Mouse (Mus musculus) cerebellum, postnatal 10 days (tissue): ENCODE measurements around the gene Usf3.

Experiments used
- DNase-seq, 2 experiments: peaks; one replicate each; pipeline ENCODE4 v3.0.0; 2021; ENCODE audit warnings: mixed read lengths in 2 of 2

The Usf3 gene

GRCm38 (mm10) chr16:44173966-44174530 lies 1.0 kb downstream of the Usf3 start:
- no peak for DNase-seq

GRCm38 (mm10) chr16:44175001-44175400 lies 2.0 kb downstream of the Usf3 start:
- DNase-seq, result no peak

DNA sequence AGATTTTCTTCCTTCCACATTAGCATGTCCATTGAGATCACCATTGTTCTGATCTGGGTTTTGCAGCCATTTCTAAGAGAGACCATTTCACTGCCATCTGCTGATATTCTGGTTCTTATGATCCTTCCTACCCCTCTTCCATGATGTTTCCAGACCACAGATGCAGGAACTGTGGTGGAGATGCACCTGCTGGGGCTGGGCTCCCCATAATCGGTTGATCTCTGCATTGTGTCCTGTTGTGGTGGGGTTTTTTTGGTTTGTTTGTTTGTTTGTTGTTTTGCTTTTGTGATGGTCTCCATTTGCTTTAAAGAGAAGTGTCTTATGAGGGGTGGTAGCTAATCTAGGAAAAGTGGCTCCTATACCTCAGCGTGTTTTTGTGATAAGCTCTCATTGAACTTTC lies 3.5 kb downstream of the Usf3 start:
- no peak for DNase-seq

DNA sequence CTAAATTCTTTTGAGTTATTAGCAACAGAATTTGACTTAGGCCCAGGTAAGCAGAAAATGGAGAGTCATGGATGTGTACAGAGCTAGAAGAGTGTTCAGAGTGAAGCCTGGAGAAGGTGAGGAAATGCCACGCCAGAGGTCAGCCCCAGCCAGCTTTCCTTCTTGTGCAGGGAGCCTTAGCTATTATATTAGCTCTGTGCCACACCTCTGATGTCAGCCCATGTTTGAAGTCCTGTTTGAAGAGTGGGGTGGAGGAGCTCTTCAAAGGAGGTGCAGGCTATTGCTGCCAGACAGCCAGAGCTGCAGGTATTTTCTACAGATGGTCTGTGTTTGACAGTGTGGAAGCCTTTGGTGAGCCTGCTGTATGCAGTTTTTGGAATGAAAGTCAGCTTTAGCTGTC lies 5.5 kb downstream of the Usf3 start:
- DNase-seq, result no peak

DNA sequence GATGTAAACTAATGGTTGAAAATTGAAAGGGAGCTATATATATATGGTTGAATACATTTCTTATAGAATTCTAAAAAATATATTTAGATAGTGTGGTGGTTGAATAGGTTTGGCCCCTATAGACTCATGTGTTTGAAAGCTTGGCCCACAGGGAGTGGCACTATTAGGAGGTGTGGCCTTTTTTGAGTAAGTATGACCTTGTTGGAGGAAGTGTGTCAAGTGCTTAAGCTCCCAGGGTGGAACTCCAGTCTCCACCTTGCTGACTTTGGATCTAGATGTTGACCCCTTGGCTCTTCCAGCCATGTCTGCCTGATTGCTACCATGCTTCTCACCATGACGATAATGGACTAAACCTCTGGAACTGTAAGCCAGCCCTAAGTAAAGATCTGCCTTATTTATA lies 9.6 kb downstream of the Usf3 start:
- DNase-seq, result no peak

- DNase-seq, result no peak
These were observed 11.7 kb downstream of the Usf3 start for GRCm38 (mm10) chr16:44184769-44185168.

DNA sequence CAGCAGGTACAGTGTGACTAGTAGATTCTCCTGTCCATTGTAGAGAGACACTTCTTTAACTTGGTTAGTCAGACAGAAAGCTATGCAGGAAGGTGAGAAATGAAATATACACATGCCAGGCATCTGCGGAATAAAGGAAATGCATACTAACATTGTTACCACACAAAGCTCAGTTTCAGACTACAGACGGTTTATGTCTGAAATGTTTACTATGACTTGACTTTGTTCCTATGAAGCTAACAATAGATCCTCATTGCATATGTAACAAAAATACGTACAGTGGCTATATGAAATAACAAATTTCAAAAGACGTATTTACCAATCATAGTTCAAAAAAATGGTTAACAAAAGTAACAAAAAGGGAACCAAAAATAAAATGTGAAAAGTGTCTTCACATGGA lies 14.1 kb downstream of the Usf3 start:
- DNase-seq, result no peak

DNA sequence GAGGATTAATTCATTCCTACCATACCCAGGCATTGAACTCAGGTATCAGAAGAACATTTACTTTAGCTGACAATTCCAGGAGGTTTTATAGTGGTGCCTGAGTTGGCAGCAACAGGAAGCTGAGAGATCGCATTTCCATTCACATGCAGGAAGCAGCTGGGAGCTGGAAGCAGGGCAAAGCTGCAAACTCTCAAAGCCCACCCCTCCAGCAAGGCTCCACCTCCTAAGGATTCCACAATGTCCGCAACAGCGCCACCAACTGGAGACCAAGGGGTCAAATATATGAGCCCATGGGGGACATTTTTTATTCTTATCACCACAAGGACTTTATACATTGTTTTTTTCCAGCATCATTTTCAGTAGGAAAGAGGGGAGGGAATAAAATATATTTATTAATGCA lies 15.7 kb downstream of the Usf3 start:
- no peak for DNase-seq

DNA sequence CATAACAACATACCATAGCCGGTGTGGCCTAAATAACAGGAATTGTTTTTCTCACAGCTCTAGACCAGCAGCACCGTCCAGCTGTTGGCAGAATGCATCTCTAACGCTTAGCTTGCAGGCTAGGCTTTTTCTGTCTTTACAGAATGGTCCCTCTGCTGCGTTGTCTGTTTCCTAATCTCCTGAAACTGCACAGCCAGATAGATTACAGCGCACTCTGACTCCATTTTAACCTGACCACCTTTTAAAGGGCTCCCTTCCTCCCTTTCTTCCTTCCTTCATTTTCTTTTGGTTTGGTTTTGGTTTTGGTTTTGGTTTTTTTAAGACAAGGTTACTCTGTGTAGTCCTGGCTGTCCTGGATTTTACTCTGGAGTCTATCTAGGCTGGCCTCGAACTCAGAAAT lies 17.0 kb downstream of the Usf3 start:
- no peak for DNase-seq

DNA sequence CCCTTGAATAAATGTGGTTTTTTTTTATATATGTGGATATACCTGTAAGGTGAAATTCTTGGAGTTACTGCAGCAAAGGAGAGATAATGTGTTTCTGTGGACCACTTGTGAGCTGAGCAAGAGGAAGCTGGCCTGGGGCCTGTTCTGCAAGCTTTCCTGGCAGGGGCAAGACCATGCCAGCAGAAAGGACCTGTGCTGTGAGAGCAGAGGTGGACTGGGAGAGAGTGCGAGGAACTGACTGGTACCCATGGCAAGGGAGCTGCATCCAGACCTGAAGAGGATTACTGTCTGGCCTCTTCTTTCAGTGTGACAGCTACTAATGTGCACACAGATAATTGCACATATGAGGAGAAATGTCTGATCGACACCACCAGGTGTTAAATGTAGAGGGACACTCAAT lies 17.9 kb downstream of the Usf3 start:
- peak; percentile 34 to 51 for DNase-seq

DNA sequence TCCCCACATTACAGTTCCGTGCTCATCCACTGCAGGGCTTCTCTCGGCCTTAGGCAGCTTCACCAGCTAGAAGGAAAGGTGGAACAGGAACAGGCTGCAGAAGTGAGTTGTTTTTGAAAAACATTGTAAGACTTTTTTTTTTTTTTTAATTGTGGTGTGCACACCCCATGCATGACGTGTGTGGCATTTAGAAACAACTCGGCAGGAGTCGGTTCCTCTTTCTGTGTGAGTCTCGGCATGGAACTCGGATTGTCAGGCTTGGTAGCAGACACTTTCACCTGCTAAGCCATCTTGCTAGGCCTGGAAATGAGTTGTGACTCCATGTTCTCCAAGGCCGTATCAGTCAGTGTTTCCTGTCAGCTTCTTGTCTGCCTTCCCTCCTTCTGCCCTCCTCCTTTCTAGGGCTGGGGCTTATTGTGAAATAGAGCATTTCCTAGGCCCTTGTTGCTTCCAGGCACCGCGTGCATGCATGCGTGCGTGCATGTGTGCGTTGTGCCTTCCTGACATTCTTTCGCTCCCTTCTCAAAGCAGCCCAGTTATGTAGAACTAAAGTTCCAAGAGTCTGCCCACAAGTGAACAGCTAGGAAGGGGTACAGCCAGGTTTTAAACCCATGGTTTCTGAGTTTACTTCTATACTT lies 26.1 kb downstream of the Usf3 start:
- DNase-seq, result no peak

DNA sequence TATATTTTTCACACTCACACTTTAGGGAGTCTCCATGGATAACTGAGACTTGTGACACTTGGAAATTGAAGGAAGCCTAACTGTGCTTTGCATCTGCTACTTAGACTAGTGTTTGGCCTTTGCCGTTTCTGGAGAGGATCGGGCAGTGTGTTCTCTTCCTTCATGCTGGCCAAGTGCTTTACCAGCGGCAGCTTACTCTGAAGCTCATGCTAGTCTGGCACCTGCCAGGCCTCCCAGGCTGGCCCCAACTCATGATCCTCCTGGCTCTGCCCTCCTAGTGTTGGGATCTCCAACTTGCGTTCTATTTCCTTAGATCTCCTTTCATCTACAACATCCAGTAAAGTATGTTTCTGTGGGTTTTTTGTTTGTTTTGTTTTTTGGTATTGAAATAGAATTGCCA lies 27.1 kb downstream of the Usf3 start:
- no peak for DNase-seq

DNA sequence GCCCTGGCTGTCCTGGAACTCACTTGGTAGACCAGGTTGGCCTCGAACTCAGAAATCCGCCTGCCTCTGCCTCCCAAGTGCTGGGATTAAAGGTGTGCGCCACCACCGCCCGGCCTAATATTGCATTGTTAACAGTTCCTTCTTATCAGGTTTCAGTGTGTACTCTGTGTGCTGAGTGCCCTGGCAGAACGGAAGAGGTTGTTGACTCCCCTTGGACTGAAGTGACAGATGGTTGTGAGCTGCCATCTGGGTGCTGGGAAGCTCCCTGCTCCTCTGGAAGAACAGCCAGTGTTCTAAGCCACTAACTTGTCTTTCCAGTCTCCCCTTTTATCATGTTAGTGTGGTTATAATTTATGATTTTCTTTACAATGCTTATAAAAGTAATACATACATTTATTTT lies 31.3 kb downstream of the Usf3 start:
- DNase-seq, result peak; percentile 57 to 70

GRCm38 (mm10) chr16:44205973-44206372 lies 32.9 kb downstream of the Usf3 start:
- DNase-seq, result no peak

GRCm38 (mm10) chr16:44210156-44211053 lies 37.4 kb downstream of the Usf3 start:
- DNase-seq, result no peak

GRCm38 (mm10) chr16:44211054-44211414 lies 38.0 kb downstream of the Usf3 start:
- DNase-seq, result no peak

GRCm38 (mm10) chr16:44212703-44213102 lies 39.7 kb downstream of the Usf3 start:
- DNase-seq, result no peak

DNA sequence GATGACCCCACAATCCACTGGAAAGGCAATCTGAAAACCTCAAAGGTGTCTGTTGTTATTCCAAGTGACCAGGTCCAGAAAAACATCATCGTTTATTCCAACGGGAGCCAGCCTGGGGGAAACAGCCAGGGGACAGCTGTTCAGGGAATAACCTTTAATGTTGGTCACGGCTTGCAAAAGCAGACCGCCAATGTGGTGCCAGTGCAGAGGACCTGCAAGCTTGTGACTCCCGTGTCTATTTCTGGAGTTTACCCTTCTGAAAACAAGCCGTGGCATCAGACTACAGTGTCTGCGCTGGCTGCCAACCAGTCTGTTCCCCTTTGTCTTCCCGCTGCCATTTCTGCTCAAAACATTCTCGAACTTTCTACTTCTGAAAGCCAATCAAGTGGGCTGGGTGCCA lies 42.5 kb downstream of the Usf3 start:
- DNase-seq, result no peak

DNA sequence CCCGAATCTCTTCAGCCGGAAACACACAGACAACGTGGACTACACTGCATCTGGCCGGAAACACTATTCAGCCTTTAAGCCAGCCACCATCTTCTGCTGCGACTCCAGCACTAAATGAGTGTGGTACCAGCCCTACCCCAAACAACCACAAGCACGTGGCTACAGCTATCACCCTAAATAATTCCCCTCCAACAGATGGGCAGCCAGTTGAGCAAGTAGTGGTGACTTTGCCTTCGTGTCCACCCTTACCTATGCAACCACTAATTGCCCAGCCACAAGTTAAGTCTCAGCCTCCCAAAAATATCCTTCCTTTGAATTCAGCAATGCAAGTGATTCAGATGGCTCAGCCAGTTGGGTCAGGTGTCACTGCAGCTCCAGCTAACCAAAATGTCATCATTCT lies 43.4 kb downstream of the Usf3 start:
- DNase-seq, result no peak

- no peak for DNase-seq
These were observed 48.4 kb downstream of the Usf3 start for GRCm38 (mm10) chr16:44221463-44221862.

DNA sequence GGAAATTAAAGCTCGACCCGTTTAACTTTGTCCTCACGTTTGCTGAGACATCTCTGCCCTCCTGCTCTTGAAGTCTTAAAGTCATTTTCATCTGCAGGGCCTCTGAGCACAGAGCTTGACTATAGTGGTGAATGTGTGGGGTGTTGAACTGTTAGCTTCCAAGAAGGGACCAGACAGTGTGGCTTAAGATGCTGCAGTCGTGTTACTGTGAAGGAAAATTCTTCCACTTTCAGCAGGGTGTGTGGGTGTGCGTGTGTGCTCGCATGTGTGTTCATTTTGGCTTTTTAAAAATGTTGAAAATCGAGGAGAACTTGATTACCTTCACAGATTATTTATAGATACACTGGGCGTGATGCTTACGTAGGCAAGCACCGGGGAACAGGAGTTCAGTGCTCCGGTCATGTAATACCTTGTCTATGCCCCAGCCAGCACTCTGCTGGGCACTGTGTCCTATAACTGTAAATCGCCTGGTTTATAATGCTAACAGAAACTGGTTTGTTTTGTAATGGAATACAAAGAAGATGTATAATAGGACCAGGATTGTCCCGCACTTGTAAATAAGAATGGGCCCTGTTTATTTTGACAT lies 53.8 kb downstream of the Usf3 start:
- DNase-seq, result no peak

GRCm38 (mm10) chr16:44233019-44233418 lies 60.0 kb downstream of the Usf3 start:
- no peak for DNase-seq

GRCm38 (mm10) chr16:44237836-44238235 lies 64.8 kb downstream of the Usf3 start:
- DNase-seq, result peak; percentile 55 to 63

- no peak for DNase-seq
These were observed 65.8 kb downstream of the Usf3 start for GRCm38 (mm10) chr16:44238835-44239263.
